Mouse (Mus musculus) c-Kit-positive CD71-negative TER-119-negative erythroid progenitor cells, embryonic 14.5 days (primary cell): Measurements from ENCODE around the gene Gm42878.

ENCODE experiments used
- DNase-seq: peaks from one replicate; pipeline ENCODE4 v3.0.0-alpha.2; 2013; ENCODE audit warnings: low read depth

The Gm42878 gene

DNA sequence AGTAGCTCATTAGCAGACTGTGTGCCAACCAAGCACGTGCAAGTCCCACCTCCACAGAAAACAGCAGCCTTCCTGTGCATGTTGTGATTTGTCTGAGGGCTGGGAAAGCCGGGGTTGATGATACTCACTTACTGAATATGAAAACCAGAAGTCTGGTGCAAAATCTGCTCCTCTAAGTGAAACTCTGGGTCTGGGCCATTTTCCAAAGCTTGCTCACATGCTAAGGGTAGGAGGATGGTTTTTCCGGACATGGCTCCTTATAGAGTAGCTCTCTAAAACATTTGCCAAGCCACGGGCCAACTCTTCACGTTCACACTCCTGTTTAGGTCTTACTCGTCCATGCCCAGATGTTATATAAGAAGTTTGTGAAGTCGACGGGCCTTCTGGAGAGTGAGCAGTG lies 52.0 kb downstream of the Gm42878 start:
- DNase-seq = no peak

DNA sequence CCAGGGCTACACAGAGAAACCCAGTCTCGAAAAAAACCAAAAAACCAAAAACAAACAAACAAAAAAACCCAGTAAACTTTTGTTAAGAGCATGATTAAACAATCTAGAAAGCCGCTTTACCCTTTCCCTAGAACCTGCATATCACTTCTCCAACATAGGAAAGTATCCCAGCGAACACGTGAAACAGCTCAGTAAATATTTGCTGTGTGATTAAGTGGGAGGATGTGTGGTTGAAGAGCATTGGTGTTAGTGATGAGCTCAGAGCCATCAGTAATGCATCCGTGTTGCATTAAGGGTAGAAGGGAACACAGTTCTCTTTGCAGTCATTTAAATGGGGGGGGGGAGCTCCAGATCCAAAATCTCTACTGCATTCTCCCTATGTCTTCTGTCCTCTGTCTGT lies 60.5 kb downstream of the Gm42878 start:
- DNase-seq = no peak

DNA sequence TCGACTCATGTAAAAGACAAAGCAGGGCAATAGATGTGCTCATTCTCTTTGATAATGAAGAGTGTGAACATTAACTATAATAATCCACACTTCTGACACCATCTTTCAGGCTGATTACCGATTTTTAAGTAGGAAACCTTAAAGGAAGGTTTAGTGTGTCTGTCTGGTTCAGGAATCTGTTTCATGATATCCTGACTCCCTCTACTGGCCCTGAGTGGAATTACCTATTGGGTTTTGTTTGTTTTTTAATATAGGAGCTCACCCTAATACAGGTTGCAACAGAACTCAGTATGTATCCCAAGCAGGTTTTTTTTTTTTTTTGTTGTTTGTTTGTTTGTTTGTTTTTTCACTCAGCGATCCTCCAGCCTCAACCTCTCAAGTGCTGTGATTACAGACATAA lies 67.6 kb downstream of the Gm42878 start:
- DNase-seq = peak; percentile 73

DNA sequence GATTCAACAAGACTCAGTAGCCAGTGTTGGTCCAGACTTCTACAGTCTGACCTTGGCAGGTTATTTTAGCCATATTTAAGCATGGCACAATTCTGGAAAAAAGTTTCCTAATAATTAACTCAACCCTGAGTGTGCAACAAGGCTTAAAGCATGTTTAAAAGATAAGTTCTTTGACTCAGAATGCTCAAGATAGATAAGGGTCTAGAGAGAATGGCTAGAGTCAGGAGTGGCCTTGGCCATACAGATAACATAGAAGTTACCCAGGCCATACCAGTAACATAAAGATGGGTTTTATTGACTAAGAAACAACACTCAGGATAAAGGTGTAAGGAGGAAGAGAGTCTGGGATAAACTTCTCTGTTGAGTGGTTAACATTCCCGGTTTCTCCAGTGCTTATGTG lies 69.2 kb downstream of the Gm42878 start:
- DNase-seq = no peak

DNA sequence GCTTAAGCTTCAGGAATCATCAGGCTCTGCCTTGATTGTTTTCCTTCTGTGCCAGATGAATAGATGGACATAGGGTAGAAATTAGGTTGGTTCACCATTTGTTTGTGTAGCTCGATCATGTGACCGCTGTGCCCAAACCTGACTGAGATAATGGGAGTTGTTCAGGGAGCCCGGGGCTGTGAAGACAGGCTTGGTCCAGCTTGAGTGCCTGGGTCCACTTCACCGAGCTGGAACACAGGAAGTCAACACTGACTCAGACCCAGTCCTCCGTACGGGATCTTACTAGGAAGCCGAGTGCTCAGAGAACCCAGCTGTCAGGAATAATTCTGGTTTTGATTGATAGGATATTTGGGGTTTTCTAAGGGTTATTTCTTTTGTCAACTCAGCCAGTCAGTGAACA lies 70.7 kb downstream of the Gm42878 start:
- DNase-seq = no peak

DNA sequence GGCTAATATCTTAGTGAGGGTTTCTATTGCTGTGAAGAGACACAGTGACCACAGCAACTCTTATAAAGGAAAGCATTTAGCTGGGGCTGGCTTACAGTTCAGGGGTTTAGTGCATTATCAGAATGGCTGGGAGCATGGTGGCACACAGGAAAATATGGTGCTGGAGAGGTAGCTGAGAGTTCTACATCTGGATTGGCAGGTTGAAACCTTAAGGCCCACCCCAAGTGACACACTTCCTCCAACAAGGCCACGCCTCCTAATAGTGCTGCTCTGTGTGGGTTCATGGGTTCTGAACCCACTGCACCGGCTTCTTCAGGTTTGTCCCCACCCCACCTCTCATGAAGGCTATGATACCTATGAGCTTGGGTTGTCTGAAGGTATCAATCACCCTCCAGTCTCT lies 72.9 kb downstream of the Gm42878 start:
- no peak for DNase-seq

DNA sequence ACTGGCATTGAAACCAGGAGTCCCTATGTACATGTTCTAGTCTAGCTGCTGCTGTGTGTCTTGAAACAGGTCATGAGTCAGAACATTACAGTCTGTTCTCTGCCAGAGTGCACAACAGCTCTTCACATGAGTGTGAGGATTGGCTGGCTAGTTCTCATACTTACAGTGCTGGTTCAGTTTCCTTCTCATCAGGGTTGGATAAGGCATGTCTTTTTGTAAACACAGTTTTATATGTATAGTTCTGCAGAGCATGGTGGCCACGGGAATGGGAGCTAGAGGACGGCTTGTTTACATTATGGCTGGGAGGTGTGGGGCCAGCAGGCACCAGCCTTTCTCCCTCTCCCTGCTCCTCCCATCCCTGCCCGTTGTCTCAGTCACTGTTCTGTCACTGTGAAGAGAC lies 75.7 kb downstream of the Gm42878 start:
- no peak for DNase-seq
